Mouse (Mus musculus): ENCODE measurements around the gene Cirbp. TPM values are rescaled to one million over a fixed set of nuclear protein-coding genes. Genes with fewer than 3 reads are reported as not detected.

Gene Cirbp
- polyA plus RNA-seq, 1 experiment: 3.9 TPM

DNA sequence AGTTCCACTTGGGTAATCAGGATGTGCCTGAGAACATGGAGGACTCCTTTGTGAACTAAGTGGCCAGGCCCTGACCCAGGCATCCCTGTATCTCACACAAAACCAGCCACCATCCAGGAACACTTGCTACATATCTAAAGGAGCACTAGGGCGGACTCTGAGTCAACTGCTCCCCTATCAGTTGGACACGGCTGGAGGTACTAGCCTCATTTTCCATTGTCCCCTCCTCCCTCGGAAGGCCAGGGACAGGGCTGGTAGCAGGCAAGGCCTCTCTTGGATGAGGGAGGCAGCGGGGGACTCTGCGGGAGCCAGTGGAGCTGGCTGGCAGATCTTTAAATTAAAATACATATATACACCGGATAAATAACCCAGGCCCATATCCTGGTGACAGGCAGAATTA is 28.2 kb downstream of the Cirbp start:
- Histone ChIP-seq H3K36me3 (ENCODE audit: control insufficient read depth) (no peaks in the 10 kb centered on the region), H3K4me3 (replicated peaks) (no peak overlapping the region), H3K4me1 (ENCODE audit: control insufficient read depth) (peaks cover 13% of the 10 kb centered on the region), H3K9me3 (ENCODE audit: control insufficient read depth, low read length) (peaks cover 5% of the 10 kb centered on the region; the same call in 1 of the 2 replicates), H3K27me3 (ENCODE audit: control insufficient read depth) (peaks cover 47% of the 10 kb centered on the region)
- TF ChIP-seq TAL1 (IDR thresholded peaks at IDR 0.05; ENCODE audit: low read length) (no peak), GATA1 (IDR thresholded peaks at IDR 0.05; ENCODE audit: low read length) (no peak)

DNA sequence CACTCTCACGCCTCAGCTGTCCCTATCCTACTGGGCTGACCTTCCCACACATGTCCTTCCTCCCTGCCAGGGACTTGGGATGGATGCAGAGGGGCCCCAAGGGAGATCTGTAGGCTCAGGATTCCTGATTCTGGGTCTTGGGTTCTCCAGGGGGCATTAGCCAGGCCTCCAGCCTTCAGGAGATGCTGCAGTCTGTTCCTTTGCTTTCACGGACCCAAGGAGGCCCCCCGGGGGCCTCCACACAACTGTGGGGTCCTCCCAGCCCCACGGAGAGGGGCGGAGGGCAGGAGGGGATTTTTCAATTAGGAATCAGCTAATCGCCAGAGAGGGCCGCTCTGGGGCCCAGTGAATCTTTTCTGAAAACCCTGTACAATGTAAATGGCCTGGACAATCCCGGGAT is 28.7 kb downstream of the Cirbp start:
- TF ChIP-seq TAL1 (IDR thresholded peaks at IDR 0.05; ENCODE audit: low read length) (no peak), GATA1 (IDR thresholded peaks at IDR 0.05; ENCODE audit: low read length) (no peak)
- peaks cover 5% of the 10 kb centered on the region; the same call in 1 of the 2 replicates for H3K9me3 ChIP-seq (ENCODE audit: control insufficient read depth, low read length)
- H3K4me3 ChIP-seq (replicated peaks): no peak overlapping the region
- H3K36me3 ChIP-seq (ENCODE audit: control insufficient read depth): no peaks in the 10 kb centered on the region
- peaks cover 14% of the 10 kb centered on the region for H3K4me1 ChIP-seq (ENCODE audit: control insufficient read depth)
- H3K27me3 ChIP-seq (ENCODE audit: control insufficient read depth): peaks cover 43% of the 10 kb centered on the region

DNA sequence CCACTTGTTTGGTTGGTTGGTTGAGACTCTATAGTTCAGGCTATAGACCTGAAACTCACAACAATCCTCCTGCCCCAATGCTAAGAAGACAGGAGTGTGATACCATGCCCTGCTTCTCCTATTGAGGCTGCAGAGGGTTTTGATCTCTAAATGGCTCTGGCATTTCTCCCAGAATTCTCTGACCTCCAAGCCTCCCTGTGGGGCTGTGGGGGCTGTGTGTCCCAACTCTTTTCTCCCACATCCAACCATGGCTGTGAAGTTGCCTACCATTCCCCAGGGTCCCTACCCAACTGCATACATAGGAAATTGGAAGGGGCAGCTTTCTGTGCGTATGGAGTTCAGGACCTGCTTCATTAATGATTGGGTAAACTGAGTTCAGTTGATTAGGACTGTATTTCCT is 30.4 kb downstream of the Cirbp start:
- TF ChIP-seq TAL1 (IDR thresholded peaks at IDR 0.05; ENCODE audit: low read length) (no peak), GATA1 (IDR thresholded peaks at IDR 0.05; ENCODE audit: low read length) (no peak)
- peaks cover 13% of the 10 kb centered on the region for H3K4me1 ChIP-seq (ENCODE audit: control insufficient read depth)
- peaks cover 32% of the 10 kb centered on the region for H3K27me3 ChIP-seq (ENCODE audit: control insufficient read depth)
- no peaks in the 10 kb centered on the region for H3K36me3 ChIP-seq (ENCODE audit: control insufficient read depth)
- H3K9me3 ChIP-seq (ENCODE audit: control insufficient read depth, low read length): no peaks in the 10 kb centered on the region
- no peak overlapping the region for H3K4me3 ChIP-seq (replicated peaks)

GRCm38 (mm10) chr10:80196778-80197581 is 31.2 kb downstream of the Cirbp start:
- Histone ChIP-seq H3K9me3 (ENCODE audit: control insufficient read depth, low read length) (no peaks in the 10 kb centered on the region), H3K36me3 (ENCODE audit: control insufficient read depth) (no peaks in the 10 kb centered on the region), H3K27me3 (ENCODE audit: control insufficient read depth) (peaks cover 24% of the 10 kb centered on the region), H3K4me1 (ENCODE audit: control insufficient read depth) (peaks cover 13% of the 10 kb centered on the region), H3K4me3 (replicated peaks) (no peak overlapping the region)
- TF ChIP-seq TAL1 (IDR thresholded peaks at IDR 0.05; ENCODE audit: low read length) (no peak), GATA1 (IDR thresholded peaks at IDR 0.05; ENCODE audit: low read length) (no peak)

DNA sequence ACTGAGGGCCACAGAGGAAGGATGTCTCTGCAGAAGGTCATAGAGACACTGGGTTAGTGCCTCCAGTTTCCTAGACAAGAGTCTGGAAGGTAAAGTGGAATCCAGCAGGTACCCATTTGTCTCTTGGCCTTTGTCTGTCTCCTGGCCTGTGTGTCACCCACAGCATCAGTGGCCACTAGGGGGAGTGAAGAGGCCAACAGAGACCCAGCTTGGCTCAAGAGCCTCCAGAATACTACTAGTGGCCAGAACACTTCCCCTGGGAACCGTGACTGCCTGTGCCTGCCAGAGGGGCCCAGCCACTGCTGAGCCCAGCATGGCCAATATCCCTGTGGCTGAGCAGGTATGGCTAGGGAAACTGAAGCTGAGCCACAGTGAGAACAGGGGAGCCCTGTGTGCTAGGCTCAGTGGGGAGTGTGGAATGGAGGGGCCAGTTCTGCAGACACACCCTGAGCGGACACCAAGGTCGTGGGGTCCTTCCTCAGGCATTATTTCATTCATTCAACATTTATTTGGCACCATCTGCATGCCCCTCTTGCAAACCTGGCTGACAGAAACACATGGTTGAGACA is 33.7 kb downstream of the Cirbp start:
- Histone ChIP-seq H3K4me3 (replicated peaks) (no peak overlapping the region), H3K4me1 (ENCODE audit: control insufficient read depth) (peaks cover 4% of the 10 kb centered on the region), H3K36me3 (ENCODE audit: control insufficient read depth) (no peaks in the 10 kb centered on the region), H3K27me3 (ENCODE audit: control insufficient read depth) (peaks cover 13% of the 10 kb centered on the region; the same call in 1 of the 2 replicates), H3K9me3 (ENCODE audit: control insufficient read depth, low read length) (no peaks in the 10 kb centered on the region)
- no peak for TF ChIP-seq GATA1 (IDR thresholded peaks at IDR 0.05; ENCODE audit: low read length)
- no peak for TF ChIP-seq TAL1 (IDR thresholded peaks at IDR 0.05; ENCODE audit: low read length)

- no peak overlapping the region for H3K4me3 ChIP-seq (replicated peaks)
- H3K4me1 ChIP-seq (ENCODE audit: control insufficient read depth): peaks cover 4% of the 10 kb centered on the region
- H3K9me3 ChIP-seq (ENCODE audit: control insufficient read depth, low read length): no peaks in the 10 kb centered on the region
- H3K36me3 ChIP-seq (ENCODE audit: control insufficient read depth): no peaks in the 10 kb centered on the region
- H3K27me3 ChIP-seq (ENCODE audit: control insufficient read depth): peaks cover 20% of the 10 kb centered on the region
- TF ChIP-seq GATA1 (IDR thresholded peaks at IDR 0.05; ENCODE audit: low read length) (no peak), TAL1 (IDR thresholded peaks at IDR 0.05; ENCODE audit: low read length) (no peak)
Measured at GRCm38 (mm10) chr10:80200485-80200884, 34.7 kb downstream of the Cirbp start.

- Histone ChIP-seq H3K4me3 (replicated peaks) (no peak overlapping the region), H3K4me1 (ENCODE audit: control insufficient read depth) (peaks cover 4% of the 10 kb centered on the region), H3K9me3 (ENCODE audit: control insufficient read depth, low read length) (no peaks in the 10 kb centered on the region), H3K36me3 (ENCODE audit: control insufficient read depth) (no peaks in the 10 kb centered on the region), H3K27me3 (ENCODE audit: control insufficient read depth) (peaks cover 32% of the 10 kb centered on the region)
- TF ChIP-seq TAL1 (IDR thresholded peaks at IDR 0.05; ENCODE audit: low read length) (no peak), GATA1 (IDR thresholded peaks at IDR 0.05; ENCODE audit: low read length) (no peak)
Measured at GRCm38 (mm10) chr10:80204055-80204454, 38.3 kb downstream of the Cirbp start.

GRCm38 (mm10) chr10:80207201-80207600 is 41.4 kb downstream of the Cirbp start:
- Histone ChIP-seq H3K36me3 (ENCODE audit: control insufficient read depth) (no peaks in the 10 kb centered on the region), H3K4me3 (replicated peaks) (no peak overlapping the region), H3K4me1 (ENCODE audit: control insufficient read depth) (no peaks in the 10 kb centered on the region), H3K9me3 (ENCODE audit: control insufficient read depth, low read length) (no peaks in the 10 kb centered on the region), H3K27me3 (ENCODE audit: control insufficient read depth) (peaks cover 30% of the 10 kb centered on the region)
- no peak for TF ChIP-seq GATA1 (IDR thresholded peaks at IDR 0.05; ENCODE audit: low read length)
- no peak for TF ChIP-seq TAL1 (IDR thresholded peaks at IDR 0.05; ENCODE audit: low read length)

- peaks cover 30% of the 10 kb centered on the region for H3K27me3 ChIP-seq (ENCODE audit: control insufficient read depth)
- TF ChIP-seq TAL1 (IDR thresholded peaks at IDR 0.05; ENCODE audit: low read length) (no peak), GATA1 (IDR thresholded peaks at IDR 0.05; ENCODE audit: low read length) (no peak)
- no peaks in the 10 kb centered on the region for H3K4me1 ChIP-seq (ENCODE audit: control insufficient read depth)
- no peak overlapping the region for H3K4me3 ChIP-seq (replicated peaks)
- no peaks in the 10 kb centered on the region for H3K9me3 ChIP-seq (ENCODE audit: control insufficient read depth, low read length)
- no peaks in the 10 kb centered on the region for H3K36me3 ChIP-seq (ENCODE audit: control insufficient read depth)
Measured at GRCm38 (mm10) chr10:80207676-80208075, 41.9 kb downstream of the Cirbp start.
